Mouse (Mus musculus) heart, embryonic 11.5 days (tissue): ENCODE measurements around the gene Hoxa4. TPM values are rescaled to one million over a fixed set of nuclear protein-coding genes. Genes with fewer than 3 reads are reported as not detected.

ENCODE experiments used
- ATAC-seq: fragments of 200-750 bp; cut with Nextera tagmentation; replicated peaks from 2 replicates; pipeline ENCODE4 v1.8.0; 2017; ENCODE audit warnings: moderate library complexity; ENCODE audit not compliant: insufficient number of reproducible peaks, low FRiP score, low TSS enrichment
- H3K27ac ChIP-seq: fragments of 300-500 bp; sonication (generic); 2 replicates; pipeline ENCODE4 v1.5.1; 2014; ENCODE audit warnings: mild to moderate bottlenecking, low read depth, low read length
- H3K27me3 ChIP-seq: fragments of 300-500 bp; sonication (generic); 2 replicates; pipeline ENCODE4 v1.6.1; 2014; ENCODE audit warnings: mild to moderate bottlenecking, low read length, mixed read lengths; ENCODE audit not compliant: control insufficient read depth, insufficient read depth
- H3K36me3 ChIP-seq: fragments of 300-500 bp; sonication (generic); 2 replicates; pipeline ENCODE4 v1.6.1; 2014; ENCODE audit warnings: mild to moderate bottlenecking, low read length, moderate library complexity, mixed read lengths; ENCODE audit not compliant: control insufficient read depth, insufficient read depth
- H3K4me1 ChIP-seq: fragments of 300-500 bp; sonication (generic); 2 replicates; pipeline ENCODE4 v1.6.1; 2014; ENCODE audit warnings: low read length; ENCODE audit not compliant: control insufficient read depth, insufficient read depth
- H3K4me2 ChIP-seq: fragments of 300-500 bp; sonication (generic); 2 replicates; pipeline ENCODE4 v1.6.1; 2014; ENCODE audit warnings: mild to moderate bottlenecking, moderate library complexity
- H3K4me3 ChIP-seq: fragments of 300-500 bp; sonication (generic); 2 replicates; pipeline ENCODE4 v1.5.1; 2014; ENCODE audit warnings: low read depth, low read length
- H3K9ac ChIP-seq: fragments of 300-500 bp; sonication (generic); 2 replicates; pipeline ENCODE4 v1.6.1; 2014; ENCODE audit warnings: mild to moderate bottlenecking, low read depth, low read length, moderate library complexity
- H3K9me3 ChIP-seq: fragments of 300-500 bp; sonication (generic); replicated peaks from 2 replicates; pipeline ENCODE4 v1.6.1; 2016; ENCODE audit warnings: low read length; ENCODE audit not compliant: control insufficient read depth
- WGBS: fragments of 180-500 bp; shearing (Covaris S2); extraction: QIAGEN DNeasy Blood & Tissue Kit; methylation state at CpG from one replicate; pipeline ENCODE4 v1.1.7; 2014; ENCODE audit not compliant: insufficient replicate concordance; 5-methylcytosine and 5-hydroxymethylcytosine counted together
- microRNA counts: library from miRNA; unstranded; fragments of <30 nt; microRNA quantifications from one replicate; lab custom pipeline; 2015
- microRNA-seq: library from miRNA; unstranded; fragments of <30 nt; microRNA quantifications from one replicate; pipeline ENCODE4, GENCODE M21; 2016; ENCODE audit warnings: borderline number of aligned reads
- polyA plus RNA-seq: library from polyadenylated mRNA; unstranded; fragments of >200 nt; fragmentation: Nextera tagmentation; extraction: Ambion mirVana; gene quantifications from 2 replicates; pipeline ENCODE4 v1.2.1, GENCODE M21; 2014

Hoxa4 gene
- polyA plus RNA-seq, 1 experiment from 2014 or later = 1.4 TPM

- 14% methylated on average over 16 of the region's 16 CpGs for WGBS
- Histone ChIP-seq H3K4me3 (no peak overlapping the region), H3K4me2 (no peak overlapping the region), H3K9ac (no peak overlapping the region), H3K36me3 (no peaks in the 10 kb centered on the region), H3K27me3 (peaks cover 83% of the 10 kb centered on the region), H3K4me1 (no peaks in the 10 kb centered on the region), H3K9me3 (no peaks in the 10 kb centered on the region), H3K27ac (no peak overlapping the region)
- ATAC-seq = no peak
Observed at GRCm38 (mm10) chr6:52152226-52153193, 39.0 kb downstream of the Hoxa4 start.

DNA sequence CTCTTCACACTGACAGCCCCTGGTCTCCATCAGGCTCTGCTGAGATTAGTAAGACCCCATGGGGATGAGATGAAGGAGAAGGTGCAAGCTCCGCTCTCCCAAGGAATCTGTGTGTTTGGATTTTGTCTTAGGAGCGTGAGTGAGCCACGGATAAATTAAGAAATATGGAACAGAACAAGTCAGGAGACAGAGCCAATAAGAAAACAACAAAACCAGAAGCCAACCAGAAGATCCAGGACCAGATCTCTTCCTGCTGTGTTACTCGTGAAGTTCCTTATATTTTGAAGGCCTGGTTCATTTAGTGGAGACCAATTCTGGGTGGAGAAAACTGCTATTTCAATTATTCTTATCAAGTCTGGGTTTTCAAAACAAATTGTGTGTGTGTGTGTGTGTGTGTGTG, 40.0 kb downstream of the Hoxa4 start:
- 16% methylated on average over 4 of the region's 4 CpGs for WGBS
- Histone ChIP-seq H3K27ac (no peak overlapping the region), H3K4me2 (no peak overlapping the region), H3K4me3 (no peak overlapping the region), H3K9me3 (no peaks in the 10 kb centered on the region), H3K36me3 (no peaks in the 10 kb centered on the region), H3K4me1 (no peaks in the 10 kb centered on the region), H3K27me3 (peaks cover 83% of the 10 kb centered on the region), H3K9ac (no peak overlapping the region)
- ATAC-seq = no peak

DNA sequence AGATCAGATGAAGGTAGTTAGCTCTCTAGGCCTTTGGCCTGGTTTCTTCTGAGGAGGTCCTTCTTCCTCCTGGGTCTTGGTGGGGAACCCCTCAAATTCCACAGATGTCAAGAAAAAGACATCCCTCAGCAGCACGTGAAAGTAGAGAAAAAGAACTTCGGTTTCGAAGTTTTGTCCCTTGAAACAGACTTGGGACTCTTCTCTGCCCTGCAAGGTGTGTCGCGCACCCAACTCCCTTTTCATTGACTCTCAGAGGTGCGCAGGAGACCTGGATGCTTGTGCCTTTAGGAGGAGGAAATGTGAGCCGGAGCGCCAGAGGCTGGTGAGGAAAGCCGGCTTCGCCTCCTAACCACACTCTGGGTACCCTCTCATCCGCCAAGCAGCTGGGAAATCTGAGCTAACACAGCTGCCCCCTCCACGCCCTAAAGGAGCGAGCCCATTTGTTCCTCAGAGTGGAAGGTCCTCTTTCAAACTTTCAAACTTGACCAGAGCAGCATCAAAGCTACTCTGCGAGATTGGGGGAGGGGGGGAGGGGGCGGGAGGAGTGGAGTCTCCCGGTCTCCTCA, 41.1 kb downstream of the Hoxa4 start:
- no peak for ATAC-seq
- no peaks in the 10 kb centered on the region for H3K4me1 ChIP-seq
- H3K27ac ChIP-seq = no peak overlapping the region
- 5% methylated on average over 16 of the region's 16 CpGs for WGBS
- H3K9me3 ChIP-seq = no peaks in the 10 kb centered on the region
- no peaks in the 10 kb centered on the region for H3K36me3 ChIP-seq
- no peak overlapping the region for H3K4me3 ChIP-seq
- peaks cover 77% of the 10 kb centered on the region for H3K27me3 ChIP-seq
- H3K4me2 ChIP-seq = no peak overlapping the region
- no peak overlapping the region for H3K9ac ChIP-seq

MicroRNAs within 50 kb of the gene (microRNA counts, 519-probe panel; counts per million panel counts)
- 32.2 counts per million for microRNA mmu-miR-196b (lab: Ali Mortazavi, UCI)

Small RNA genes within 50 kb of the gene (microRNA-seq; reads per million reads assigned to microRNA genes)
- 389 reads per million, percentile 78 among the genes with 10 or more reads in this experiment for gene Mir196b

Other genes with a start within 250 kb of the Hoxa4 start
- gene Skap2, start 179.2 kb downstream of the Hoxa4 start, polyA plus RNA-seq = 16.1 and 16.9 TPM in 2 replicates
- 1.2 TPM in 2 replicates for gene Hoxa1, start 33.4 kb downstream of the Hoxa4 start, polyA plus RNA-seq
- 3.5 and 3.6 TPM in 2 replicates for gene Hoxa2, start 26.9 kb downstream of the Hoxa4 start, polyA plus RNA-seq
- gene 5730596B20Rik, start 14.3 kb downstream of the Hoxa4 start, polyA plus RNA-seq = 0.45 and 0.57 TPM in 2 replicates
- 2.4 and 2.6 TPM in 2 replicates for gene Hoxa5, start 12.8 kb upstream of the Hoxa4 start, polyA plus RNA-seq
- not detected in 2 replicates for gene Hoxa6, start 17.0 kb upstream of the Hoxa4 start, polyA plus RNA-seq
- gene Hoxa3, start 21.6 kb upstream of the Hoxa4 start, polyA plus RNA-seq = 1.5 and 2.2 TPM in 2 replicates
- gene Gm28308, start 21.6 kb upstream of the Hoxa4 start, polyA plus RNA-seq = not detected in 2 replicates
- 0.49 TPM in 2 replicates for gene Hoxa7, start 30.1 kb upstream of the Hoxa4 start, polyA plus RNA-seq
- gene Hoxa9, start 39.3 kb upstream of the Hoxa4 start, polyA plus RNA-seq = 0.13 and 0.29 TPM in 2 replicates
- gene Hoxa10, start 49.1 kb upstream of the Hoxa4 start, polyA plus RNA-seq = 0.20 and 0.97 TPM in 2 replicates
- gene Hoxa11, start 54.1 kb upstream of the Hoxa4 start, polyA plus RNA-seq = not detected in 2 replicates
- 0.20 TPM in 1 of 2 replicates, not detected in the other for gene Hoxa13, start 69.1 kb upstream of the Hoxa4 start, polyA plus RNA-seq
- gene Evx1, start 121.7 kb upstream of the Hoxa4 start, polyA plus RNA-seq = not detected in 2 replicates